Mouse (Mus musculus) MEL (cell line): ENCODE results near the gene Borcs5.

Source experiments
- CTCF ChIP-seq, 3 experiments: IDR thresholded peaks in 2 of 3; conservative IDR thresholded peaks in 1 of 3; 2 replicates each; pipeline ENCODE4 v1.5.1; 2011 to 2012; ENCODE audit warnings: low read length in 3 of 3, low read depth in 2 of 3, mild to moderate bottlenecking in 2 of 3, improper control_type of control experiment in 1 of 3, inconsistent platforms in 1 of 3, mixed read lengths in 1 of 3, moderate library complexity in 1 of 3; ENCODE audit not compliant: control insufficient read depth in 1 of 3, insufficient read depth in 1 of 3, poor library complexity in 1 of 3, severe bottlenecking in 1 of 3
- EP300 ChIP-seq, 2 experiments: IDR thresholded peaks; 2 replicates each; pipeline ENCODE4 v1.6.1; 2011; ENCODE audit warnings: improper control_type of control experiment in 2 of 2, low read length in 2 of 2, low read depth in 1 of 2, mild to moderate bottlenecking in 1 of 2
- GATA1 ChIP-seq: IDR thresholded peaks from 2 replicates; pipeline ENCODE4 v1.6.1; 2011; ENCODE audit warnings: low read depth, low read length, improper control_type of control experiment
- HCFC1 ChIP-seq: IDR thresholded peaks from 2 replicates; pipeline ENCODE4 v1.6.1; 2012; ENCODE audit warnings: low read depth, mild to moderate bottlenecking, inconsistent platforms, low read length, improper control_type of control experiment, moderate library complexity
- JUND ChIP-seq: IDR thresholded peaks from 2 replicates; pipeline ENCODE4 v1.6.1; 2011; ENCODE audit warnings: low read depth, mild to moderate bottlenecking, improper control_type of control experiment, low read length
- KAT2A ChIP-seq: conservative IDR thresholded peaks from 2 replicates; pipeline ENCODE4 v1.6.1; 2012; ENCODE audit warnings: low read depth, low read length, improper control_type of control experiment, inconsistent platforms
- MAZ ChIP-seq: IDR thresholded peaks from 2 replicates; pipeline ENCODE4 v1.6.1; 2012; ENCODE audit warnings: low read depth, mild to moderate bottlenecking, inconsistent platforms, low read length, improper control_type of control experiment
- NRF1 ChIP-seq: IDR thresholded peaks from 2 replicates; pipeline ENCODE4 v1.6.1; 2014; ENCODE audit warnings: low read depth, mild to moderate bottlenecking, inconsistent platforms, low read length, improper control_type of control experiment, moderate library complexity; ENCODE audit not compliant: poor library complexity, insufficient read depth, severe bottlenecking
- TBP ChIP-seq: IDR thresholded peaks from 2 replicates; pipeline ENCODE4 v1.8.0; 2011; ENCODE audit warnings: low read depth, low read length, improper control_type of control experiment

GRCm38 (mm10) chr6:134621552-134621949 lies 17.8 kb upstream of the Borcs5 start:
- TF ChIP-seq HCFC1 (no peak), JUND (no peak), EP300 (IDR thresholded peaks at IDR 0.05; ENCODE audit: low read depth in 1 of 2, low read length in 2 of 2) (no peak), GATA1 (no peak), CTCF (IDR thresholded peaks at IDR 0.05 in 2 of 3, conservative IDR thresholded peaks at IDR 0.05 in 1 of 3; ENCODE audit: control insufficient read depth in 1 of 3, insufficient read depth in 1 of 3, low read depth in 2 of 3, low read length in 3 of 3, poor library complexity in 1 of 3, severe bottlenecking in 1 of 3) (no peak), KAT2A (no peak), NRF1 (no peak), MAZ (no peak), TBP (no peak)
